Mouse (Mus musculus) 416B (cell line): Measurements from ENCODE around the gene Slf2.

Experiments used
- DNase-seq: peaks from one replicate; pipeline ENCODE4 v3.0.0; 2011; ENCODE audit warnings: low read depth

Slf2 gene

GRCm38 (mm10) chr19:45012636-45013035, 81.7 kb downstream of the Slf2 start:
- DNase-seq, result peak; percentile 65

GRCm38 (mm10) chr19:45013581-45014225, 82.8 kb downstream of the Slf2 start:
- no peak for DNase-seq

DNA sequence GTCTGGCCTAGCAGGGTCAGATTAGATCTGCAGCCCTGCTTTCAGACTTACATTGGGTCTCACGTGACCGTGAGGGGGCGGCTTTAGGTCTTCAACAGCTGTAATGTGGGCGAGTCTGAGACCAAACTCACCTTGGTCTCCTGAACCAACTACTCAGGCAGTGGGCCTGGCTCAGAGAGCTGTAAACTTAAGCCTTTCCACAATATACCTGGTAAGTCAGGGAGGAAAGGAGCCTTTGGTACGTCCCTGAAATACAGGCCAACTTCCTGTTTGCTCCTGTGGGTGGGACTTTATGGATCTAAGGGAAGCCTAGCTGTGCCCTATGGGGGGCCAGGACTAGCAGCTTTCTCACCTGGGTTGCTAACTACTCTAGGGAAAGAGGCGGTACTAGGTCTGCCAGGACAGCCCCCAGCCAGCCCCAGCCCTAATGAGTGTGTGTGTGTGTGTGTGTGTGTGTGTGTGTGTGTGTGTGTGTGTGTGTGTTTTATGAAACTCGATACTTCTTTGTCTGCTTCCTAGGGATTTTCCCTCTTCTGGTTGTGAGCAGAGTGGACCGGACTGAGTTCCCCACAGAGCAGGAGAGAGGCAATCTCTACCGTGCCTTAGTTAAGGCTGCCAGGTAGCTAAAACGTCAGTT, 83.5 kb downstream of the Slf2 start, which contains the start of gene Lzts2:
TSS of gene Lzts2 (plus strand) at position 80 of the 637 bp plus-strand sequence.
- peak; percentile 51 for DNase-seq

- no peak for DNase-seq
Observed at GRCm38 (mm10) chr19:45014981-45015402, 84.0 kb downstream of the Slf2 start.

DNA sequence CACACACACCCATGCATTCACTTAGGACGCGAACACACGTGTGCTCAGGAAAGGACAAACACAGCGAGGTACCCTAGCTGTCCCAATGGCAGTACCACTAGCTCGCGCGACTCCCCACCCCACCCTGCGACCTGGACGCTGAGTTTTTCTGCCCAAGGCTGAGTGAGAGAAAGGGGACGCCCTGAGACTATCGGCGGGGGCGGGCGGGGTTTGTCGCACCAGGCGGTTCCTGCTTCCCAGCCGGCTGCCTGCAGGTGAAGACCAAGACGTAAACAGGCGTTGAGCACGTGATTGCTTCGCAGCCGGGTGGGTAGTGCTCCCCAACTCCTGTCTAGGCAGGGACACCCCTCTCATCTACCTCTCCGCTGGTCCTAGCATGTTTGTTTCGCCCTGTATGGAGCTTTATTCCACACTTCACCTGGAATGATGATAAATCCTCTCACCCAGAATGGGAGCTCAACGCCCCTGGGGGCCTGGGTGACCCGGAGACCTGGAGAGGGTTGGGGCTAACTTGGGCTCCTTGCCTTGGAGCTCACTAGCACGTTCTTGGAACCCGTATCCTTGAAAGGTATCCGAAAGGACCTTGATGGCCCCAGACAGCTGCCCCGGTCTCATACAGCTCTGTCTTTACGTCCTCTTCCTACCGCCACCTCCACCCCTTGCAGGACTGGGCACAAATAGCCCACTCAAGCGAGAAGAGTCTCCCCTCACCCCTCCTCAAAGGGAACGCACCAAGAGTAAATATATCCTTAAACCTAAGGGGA, 84.7 kb downstream of the Slf2 start:
- peak; percentile 63 for DNase-seq

- peak; percentile 83 for DNase-seq
Observed at GRCm38 (mm10) chr19:45016341-45017215, 85.6 kb downstream of the Slf2 start.

GRCm38 (mm10) chr19:45017216-45017771, 86.3 kb downstream of the Slf2 start:
- DNase-seq, result peak; percentile 86

GRCm38 (mm10) chr19:45017909-45018308, 87.0 kb downstream of the Slf2 start:
- no peak for DNase-seq

DNA sequence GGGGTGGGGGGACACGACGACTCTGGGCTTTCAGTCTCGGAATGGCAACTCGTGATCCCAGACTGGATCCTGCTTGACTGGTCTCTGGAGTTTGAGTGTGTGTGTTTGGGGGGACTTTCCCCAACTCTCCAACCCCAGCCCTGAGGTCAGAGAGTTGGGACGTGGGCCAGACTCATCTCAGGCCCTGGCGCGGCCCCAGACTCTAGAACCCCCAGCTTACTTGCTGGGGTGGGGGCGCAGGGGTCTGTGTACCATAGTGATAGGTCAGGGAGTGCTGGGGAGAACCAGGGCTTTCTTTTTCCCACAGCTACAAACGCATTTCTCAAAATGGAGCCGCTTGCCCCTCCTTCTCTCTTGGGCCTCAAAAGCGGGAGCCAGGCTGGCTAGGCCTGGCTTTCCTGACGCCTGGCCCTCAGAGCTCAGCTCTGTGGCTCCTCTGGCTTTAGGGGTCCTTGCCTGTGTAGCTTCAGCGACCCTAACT, 87.4 kb downstream of the Slf2 start:
- DNase-seq, result peak; percentile 38

GRCm38 (mm10) chr19:45020348-45020747, 89.4 kb downstream of the Slf2 start:
- DNase-seq, result peak; percentile 42

- DNase-seq, result no peak
Observed at GRCm38 (mm10) chr19:45021362-45021761, 90.4 kb downstream of the Slf2 start.

DNA sequence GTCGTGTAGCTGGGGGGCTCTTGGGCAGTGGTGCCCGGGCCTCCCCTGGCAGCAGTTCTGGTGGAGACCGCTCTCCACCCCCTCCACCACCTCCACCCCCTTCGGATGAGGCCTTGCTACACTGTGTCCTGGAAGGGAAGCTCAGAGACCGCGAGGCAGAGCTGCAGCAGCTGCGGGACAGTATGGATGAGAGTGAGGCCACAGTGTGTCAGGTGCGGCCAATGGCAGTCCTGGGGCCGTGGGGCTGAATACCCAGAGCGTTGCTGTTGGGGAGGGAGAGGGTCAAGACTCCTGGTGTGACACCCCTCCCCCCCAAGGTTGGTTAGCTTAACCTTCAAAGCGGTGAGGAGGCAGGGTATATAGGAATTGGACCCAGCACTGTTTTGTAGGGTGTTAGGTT, 93.0 kb downstream of the Slf2 start:
- DNase-seq, result no peak

DNA sequence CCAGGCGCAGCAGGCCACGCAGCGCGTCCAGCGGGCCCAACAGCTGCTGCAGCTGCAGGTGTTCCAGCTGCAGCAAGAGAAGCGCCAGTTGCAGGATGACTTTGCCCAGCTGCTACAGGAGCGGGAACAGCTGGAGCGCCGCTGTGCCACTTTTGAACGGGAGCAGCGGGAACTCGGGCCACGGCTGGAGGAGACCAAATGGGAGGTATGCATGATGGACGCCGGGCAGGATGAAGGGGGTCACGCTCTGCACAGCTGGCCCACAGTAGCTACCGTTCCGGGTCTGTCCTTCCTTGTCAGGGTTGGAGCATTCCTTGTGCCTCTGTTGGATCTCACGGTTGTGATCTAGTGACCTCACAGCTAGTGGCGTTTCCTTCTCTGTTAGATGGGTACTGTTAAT, 93.8 kb downstream of the Slf2 start:
- DNase-seq, result no peak

- DNase-seq, result no peak
Observed at GRCm38 (mm10) chr19:45025937-45026568, 95.1 kb downstream of the Slf2 start.

DNA sequence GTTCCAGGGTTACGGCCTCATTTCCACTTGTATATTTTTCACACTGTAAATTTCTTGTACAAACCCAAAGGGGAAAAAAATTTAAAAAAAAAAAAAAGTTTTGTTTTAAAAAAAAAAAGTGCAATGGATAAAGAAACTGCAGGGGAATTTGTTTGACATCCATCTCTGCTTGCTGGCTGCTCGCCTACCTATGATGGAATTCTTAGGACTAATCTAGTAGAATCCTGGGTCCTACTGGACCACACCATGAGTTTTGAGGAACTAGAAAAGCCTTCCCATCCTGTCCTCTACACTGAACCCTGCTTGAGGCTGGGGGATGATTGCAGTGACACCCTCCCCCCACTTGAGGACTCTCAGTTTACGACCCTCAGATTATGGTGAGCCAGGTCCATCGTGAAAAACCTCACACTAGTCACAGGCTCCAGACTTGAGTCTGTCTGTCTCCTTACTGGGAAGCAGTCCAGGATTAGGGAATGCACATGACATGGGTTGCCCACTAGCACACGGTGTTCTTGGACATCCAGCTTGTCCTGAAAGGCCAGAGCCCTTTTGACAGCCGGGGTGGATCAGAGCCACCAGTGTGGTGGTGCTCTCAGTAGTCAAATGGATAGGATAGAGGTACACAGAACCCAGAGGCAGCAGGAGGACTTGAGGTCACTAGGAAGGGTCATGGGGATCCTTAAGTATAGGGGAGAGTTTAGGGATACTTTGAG, 96.2 kb downstream of the Slf2 start:
- DNase-seq, result no peak

- DNase-seq, result no peak
Observed at GRCm38 (mm10) chr19:45027848-45028247, 96.9 kb downstream of the Slf2 start.

DNA sequence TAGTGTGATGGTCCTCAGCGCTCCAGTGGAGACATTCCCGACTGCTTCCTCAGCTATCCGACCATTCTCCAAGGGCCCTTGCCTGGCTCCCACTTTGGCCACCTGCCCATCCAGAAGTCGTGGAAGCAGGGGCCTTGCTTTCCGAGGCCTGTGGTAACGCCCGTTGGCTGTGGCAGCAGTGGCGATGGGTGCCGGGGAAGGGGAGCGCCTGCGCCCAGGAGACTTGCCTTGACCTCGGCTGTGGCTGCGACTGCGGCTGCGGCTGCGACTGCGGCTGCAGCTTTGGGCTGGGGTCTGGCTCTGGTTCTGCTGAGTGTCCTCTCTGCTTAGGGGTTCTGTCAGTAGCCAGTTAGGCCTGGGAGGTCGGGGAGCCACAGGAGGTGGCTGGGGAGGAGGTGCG, 97.8 kb downstream of the Slf2 start:
- DNase-seq, result no peak

GRCm38 (mm10) chr19:45029571-45029970, 98.6 kb downstream of the Slf2 start:
- no peak for DNase-seq

DNA sequence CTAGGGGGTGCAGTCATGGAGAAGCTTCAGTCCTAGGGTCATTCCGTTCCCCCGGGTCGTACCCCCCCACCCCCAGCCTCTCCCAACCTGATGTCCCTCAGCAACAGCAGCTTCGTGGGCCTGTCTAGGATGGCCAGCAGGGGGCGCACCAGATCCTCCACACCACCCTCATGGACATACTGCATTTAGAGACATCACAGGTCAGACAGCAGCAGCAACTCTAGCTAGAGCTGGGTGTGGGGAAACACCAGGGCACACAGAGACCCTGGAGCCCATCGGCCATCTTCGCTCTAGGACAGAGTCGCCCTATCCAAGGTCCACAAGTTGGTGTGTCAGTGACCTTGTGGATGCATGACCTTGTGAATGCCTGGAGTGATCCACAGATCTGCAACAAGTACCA, 99.2 kb downstream of the Slf2 start:
- peak; percentile 69 for DNase-seq
